Mouse (Mus musculus): ENCODE results near the gene Nprl2.

Nprl2 gene

DNA sequence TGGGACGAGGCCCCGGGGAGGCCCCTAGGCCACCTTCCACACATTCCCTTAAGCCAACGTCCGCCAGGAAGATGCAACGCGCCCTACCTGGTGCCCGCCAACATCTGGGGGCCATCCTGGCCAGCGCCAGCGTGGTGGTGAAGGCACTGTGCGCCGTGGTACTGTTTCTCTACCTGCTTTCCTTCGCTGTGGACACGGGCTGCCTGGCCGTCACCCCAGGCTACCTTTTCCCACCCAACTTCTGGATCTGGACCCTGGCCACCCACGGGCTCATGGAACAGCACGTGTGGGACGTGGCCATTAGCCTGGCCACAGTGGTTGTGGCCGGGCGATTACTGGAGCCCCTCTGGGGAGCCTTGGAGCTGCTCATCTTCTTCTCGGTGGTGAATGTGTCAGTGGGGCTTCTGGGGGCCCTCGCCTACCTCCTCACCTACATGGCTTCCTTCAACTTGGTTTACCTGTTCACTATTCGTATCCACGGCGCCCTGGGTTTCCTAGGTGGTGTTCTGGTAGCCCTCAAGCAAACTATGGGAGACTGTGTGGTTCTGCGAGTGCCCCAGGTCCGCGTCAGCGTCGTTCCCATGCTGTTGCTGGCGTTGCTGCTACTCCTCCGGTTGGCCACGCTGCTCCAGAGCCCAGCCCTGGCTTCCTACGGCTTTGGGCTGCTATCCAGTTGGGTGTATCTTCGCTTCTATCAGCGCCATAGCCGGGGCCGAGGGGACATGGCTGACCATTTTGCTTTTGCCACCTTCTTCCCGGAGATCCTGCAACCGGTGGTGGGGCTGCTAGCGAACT is 7.4 kb upstream of the Nprl2 start:
- DNase-seq: no peak

DNA sequence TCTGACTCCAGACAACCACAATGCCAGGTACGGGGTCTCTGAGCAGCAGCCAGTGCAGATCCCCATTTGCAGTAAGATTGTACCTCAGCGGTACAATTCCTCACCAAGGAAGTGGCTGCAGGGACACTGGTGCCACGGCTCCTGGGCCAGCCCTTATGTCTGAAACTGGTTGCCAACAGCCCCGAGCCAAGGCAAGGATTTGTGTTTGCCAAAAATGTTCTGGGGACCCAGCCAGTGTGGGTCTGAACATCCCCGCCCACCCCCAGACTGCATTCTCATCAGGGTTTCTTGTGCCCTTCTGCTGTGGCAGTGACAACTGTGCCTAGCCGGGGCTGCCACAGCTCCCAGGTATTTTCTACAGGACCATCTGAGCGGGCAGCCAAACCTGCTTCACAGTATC is 3.8 kb upstream of the Nprl2 start:
- DNase-seq: no peak

DNA sequence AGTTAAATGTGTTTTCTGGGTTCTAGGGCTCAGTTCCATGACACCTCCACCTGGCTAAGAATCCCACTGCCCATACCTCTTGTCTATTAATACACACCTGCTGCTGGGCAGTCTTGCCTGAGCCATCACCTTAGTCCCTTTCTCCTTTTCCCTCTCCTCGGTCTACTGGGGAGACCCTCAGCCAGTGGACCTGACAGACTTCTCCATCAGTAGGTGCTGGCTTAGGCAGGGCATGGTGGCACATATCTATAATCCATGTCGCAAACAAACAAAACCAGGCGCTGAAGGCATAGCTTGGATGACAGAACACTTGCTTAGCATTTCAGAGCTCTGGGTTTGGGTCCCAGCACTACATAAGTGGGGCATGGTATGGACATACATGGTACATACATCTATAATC is 3.3 kb upstream of the Nprl2 start:
- no peak for DNase-seq

DNA sequence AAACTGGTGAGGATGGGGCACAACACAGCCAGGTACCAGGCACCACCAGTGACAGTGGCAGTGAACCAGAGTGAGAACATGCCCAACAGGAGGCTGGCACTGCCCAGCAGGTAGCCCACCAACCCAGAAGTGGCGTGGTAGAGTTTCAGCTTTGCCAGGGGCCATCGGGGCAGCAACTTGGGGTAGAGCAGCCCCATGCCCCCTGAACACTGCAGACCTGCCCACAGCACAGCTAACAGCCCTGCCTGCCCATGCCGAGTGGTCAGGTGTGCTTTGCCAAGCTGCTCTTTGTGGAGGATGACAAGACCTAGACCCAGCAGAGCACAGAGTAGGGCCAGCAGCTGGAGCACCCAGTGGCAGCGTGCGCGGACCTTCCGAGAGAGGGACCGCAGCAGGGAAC is 2.1 kb upstream of the Nprl2 start:
- DNase-seq: peak; percentile 32

DNA sequence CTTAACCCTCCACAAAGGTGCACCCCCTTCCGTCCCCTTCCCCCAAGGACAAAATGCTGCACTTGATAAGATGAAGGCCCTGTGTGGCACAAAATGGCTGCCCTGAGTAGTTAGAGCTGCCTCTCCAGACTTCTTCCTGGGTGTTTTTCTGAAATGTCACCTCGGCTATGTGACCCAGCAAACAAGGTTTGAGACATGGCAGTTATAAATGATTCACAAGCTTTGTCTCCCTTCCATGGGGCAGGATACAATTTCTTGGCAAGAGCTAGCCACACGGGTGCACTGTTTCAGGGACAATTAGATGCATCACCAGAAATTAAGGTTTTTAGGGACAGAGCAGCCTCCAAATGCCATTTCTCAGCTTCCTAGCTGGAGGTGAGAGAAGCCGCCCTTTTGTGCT is 1.6 kb upstream of the Nprl2 start:
- peak; percentile 18 for DNase-seq

DNA sequence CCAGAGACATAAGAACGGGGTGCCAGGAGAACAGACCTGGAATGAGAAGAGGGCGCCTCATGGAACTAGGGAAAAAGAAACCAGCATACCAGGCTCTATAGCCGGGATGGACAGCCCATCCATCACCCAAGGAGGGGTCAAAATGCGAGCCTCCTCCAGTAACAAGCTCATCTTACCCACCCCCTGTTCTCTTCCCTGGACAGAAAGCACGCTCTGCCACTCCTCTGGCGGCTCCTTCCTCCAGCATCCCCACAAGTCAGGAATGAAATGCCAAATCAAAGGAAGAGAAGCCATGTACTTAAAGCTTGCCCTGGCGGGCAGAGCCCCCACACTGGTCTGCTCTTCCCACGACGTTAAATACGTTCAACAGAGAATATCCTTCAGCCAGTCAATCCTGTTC is 1.0 kb upstream of the Nprl2 start:
- no peak for DNase-seq

DNA sequence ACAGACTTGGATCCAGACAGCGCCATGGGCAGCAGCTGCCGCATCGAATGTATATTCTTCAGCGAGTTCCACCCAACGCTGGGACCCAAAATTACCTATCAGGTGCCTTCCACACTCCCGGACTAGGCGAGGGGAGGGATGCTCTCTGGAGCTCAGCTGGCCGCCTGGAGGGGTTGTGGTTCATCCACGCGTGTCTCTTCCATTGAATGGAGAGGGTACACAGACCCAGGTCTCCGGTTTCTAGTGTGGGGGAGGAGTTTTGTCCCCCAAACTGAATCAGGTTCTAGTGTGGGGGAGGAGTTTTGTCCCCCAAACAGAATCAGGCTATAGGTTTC is 293 bp downstream of the Nprl2 start:
- DNase-seq: no peak

DNA sequence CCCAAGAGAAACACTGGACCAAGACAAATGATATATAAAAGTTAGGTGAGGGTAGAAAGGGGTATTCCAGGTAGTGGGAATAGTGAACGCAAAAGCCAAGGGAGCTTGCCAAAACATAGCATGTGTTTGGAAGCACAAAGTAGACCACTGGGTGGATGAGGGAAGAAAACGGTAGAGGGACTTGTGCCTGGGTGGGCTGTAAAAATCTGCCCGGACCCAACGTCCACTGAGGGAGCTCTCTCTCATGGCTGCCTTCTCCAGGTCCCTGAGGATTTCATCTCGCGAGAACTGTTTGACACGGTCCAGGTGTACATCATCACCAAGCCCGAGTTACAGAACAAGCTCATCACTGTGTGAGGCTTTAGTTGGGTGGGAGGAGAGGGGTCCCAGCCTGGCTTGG is 695 bp downstream of the Nprl2 start:
- peak; percentile 27 for DNase-seq

DNA sequence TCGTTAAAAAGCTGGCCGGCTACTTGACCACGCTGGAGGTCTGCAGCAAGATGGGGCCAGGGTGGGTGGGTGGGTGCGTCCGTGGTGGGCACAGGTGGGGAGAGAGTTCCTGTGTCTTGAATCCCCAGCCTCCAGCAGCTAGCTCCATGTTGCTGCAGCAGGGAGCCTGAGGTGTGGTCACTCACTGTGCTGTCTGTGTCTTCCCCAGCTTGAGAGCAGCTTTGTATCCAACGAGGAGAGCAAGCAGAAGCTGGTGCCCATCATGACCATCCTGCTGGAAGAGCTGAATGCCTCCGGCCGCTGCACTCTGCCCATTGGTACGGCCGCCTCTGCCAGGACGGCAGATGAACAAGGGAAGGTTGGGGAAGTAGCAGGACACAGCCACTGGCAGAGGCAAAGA is 1.3 kb downstream of the Nprl2 start:
- DNase-seq: peak; percentile 23

DNA sequence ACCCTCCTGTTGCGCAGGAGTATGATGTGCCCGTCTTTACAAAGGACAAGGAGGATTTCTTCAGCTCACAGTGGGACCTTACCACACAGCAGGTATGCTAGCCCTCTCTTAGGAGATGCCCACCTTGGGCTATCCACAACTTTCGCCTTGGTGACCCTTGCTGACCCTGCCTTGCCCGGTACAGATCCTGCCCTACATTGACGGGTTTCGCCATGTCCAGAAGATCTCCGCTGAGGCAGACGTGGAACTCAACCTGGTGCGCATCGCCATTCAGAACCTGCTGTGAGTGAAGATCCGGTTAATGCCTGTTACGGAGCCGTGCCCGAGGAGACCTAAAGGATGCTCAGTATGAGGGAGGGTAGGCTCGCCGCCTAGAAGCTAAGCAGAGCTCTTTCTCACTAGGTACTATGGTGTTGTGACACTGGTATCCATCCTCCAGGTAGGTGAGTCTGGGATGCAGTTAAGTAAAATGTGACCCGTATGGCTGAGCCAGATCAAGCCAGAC is 2.2 kb downstream of the Nprl2 start:
- DNase-seq: peak; percentile 31

DNA sequence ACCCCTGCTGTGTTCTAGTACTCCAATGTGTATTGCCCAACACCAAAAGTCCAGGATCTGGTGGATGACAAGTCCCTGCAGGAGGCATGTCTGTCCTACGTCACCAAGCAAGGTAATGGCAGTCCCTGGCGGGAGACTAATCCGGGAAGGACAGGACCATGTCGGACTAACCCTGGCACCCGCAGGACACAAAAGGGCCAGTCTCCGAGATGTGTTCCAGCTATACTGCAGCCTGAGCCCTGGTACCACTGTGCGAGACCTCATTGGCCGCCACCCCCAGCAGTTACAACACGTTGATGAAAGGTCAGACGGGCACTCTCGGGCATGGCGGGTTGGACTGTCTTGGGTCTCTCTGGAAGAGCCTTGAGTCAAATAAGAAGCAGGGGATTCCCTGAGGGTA is 2.7 kb downstream of the Nprl2 start:
- no peak for DNase-seq

DNA sequence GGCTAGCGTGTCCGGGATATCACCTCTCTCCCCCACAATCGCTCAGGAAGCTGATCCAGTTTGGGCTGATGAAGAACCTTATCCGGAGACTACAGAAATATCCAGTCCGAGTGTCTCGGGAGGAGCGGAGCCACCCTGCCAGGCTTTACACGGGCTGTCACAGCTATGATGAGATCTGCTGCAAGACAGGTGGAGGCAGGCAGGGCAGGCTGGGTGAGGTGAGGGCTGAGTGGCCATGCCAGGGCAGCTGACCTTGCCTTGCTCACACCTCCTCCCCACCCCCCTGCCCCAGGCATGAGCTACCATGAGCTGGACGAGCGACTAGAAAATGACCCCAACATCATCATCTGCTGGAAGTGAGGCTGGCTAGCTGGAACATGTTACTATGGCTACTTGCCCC is 3.2 kb downstream of the Nprl2 start:
- no peak for DNase-seq

DNA sequence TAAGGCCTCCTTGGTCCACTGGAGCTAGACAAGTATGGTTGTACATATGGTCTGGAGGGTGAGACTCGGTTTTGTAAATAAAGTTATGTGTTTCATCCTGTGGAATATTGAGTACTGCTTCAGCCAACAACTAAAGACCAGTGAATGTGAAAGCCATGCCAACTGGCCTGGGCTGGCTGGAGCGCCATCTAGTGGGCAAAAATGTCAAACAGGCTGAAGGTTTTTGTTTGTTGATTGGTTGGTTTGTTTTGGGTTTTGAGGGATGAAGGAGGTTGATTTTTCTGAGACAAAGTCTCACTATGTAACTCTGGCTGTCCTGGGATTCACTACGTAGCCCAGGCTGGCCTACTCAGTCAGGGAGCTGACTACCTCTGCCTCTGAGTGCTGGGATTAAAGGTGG is 3.6 kb downstream of the Nprl2 start:
- peak; percentile 79 for DNase-seq

DNA sequence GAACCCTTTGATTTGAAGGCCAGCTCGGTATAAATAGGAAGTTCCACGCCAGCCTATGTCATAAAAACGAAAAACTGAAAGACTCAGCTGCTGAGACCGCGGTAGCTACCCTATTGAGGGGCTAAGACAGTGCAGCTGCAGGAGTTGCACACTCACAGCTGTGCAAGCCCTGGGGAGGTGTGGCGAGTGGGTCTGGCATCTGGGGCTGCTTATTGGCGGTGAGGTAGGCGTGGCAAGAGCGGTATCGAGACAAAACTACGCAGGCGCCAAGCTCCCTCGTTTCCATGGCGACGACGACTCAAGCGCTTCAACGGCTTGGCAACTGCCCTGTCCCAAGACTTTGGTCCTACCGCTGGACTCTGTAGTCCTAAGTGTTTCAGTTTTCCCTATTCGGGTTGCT is 5.0 kb downstream of the Nprl2 start, which contains the start of gene Zmynd10:
Zmynd10 (plus strand) TSS at position 273 of the 400 bp plus-strand sequence.
- no peak for DNase-seq

DNA sequence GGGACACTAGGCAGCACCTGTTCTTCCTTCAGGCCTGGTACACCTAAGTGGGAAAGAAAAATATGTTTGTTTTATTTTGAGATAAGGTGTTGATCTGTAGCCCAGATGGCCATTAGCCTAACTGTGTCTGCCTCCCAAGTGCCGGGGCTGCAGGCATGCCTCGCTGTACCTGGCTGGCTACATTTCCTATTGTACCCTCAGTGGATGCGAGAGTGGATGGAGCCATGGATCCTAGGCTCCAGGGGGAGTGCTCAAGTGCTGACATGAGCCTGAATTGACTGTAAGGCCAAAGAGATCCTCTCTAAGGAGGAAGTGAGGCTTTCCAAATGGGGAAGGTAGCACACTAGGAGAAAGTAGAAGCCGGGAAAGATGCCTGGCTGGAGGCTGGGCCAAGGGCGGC is 5.9 kb downstream of the Nprl2 start:
- no peak for DNase-seq

DNA sequence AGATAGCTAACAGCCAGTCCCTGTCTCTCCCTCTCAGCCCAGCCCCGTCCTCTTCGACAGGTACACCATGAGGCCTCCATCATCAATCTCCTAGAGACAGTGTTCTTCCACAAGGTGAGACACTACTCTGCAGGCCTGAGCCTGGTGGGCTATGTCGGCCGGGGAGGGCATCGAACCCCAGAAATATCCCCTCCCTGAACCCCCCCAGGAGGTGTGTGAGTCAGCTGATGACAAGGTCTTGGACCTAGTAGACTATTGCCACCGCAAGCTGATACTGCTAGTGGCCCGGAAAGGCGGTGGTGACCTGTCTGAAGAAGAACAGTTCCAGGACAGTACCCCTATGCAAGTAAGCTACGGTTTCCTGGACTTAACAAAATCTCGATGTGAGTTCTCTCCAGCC is 6.8 kb downstream of the Nprl2 start:
- DNase-seq: no peak

DNA sequence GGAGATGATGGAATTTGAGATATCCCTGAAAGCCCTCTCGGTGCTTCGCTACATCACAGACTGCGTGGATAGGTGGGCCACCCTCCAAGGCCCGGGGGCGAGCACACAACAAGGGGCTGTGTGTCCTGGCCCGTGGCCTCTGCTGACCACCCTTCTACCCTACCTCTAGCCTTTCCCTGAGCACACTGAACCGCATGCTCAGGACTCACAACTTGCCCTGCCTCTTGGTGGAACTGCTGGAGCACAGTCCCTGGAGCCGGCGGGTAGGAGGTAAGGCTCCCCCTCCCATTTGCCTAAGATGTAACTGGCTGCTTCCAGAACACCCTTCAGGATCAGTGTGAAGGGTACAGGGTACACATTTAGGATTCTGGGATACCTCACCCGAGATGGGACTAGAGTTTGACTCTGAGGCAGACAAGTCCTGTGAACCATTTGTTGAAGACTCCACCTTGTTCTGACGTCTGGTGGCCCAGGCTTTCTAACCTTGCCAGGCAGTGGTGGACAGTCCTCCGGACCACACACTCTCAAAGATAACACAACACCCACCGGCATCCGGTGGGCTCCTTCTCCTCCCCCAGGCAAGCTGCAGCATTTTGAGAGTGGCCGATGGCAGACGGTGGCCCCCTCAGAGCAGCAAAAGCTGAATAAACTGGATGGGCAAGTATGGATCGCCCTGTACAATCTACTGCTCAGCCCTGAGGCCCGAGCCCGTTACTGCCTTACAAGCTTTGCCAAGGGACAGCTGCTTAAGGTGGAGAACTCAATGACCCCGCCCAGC is 7.5 kb downstream of the Nprl2 start:
- no peak for DNase-seq

DNA sequence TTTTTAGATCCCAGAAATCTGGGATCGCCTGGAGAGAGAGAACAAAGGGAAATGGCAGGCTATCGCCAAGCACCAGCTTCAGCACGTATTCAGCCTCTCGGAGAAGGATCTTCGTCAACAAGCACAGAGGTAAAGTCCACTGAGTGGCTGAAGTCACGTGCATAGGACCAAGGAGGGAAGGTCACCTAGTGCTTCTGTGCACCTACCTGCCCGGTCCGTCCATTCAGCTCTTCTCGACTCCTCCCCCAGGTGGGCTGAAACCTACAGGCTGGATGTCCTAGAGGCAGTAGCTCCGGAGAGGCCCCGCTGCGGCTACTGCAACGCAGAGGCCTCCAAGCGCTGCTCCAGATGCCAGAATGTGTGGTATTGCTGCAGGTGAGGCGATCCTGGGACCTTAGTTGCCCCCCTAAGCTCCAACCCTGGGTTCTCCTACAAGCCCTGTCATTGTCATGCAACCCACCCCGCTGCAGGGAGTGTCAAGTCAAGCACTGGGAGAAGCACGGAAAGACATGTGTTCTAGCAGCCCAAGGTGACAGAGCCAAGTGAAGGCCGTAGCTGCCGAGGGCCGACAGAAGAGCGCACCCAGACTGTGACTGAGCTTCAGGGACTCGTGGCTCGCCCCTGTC is 8.6 kb downstream of the Nprl2 start:
- no peak for DNase-seq

DNA sequence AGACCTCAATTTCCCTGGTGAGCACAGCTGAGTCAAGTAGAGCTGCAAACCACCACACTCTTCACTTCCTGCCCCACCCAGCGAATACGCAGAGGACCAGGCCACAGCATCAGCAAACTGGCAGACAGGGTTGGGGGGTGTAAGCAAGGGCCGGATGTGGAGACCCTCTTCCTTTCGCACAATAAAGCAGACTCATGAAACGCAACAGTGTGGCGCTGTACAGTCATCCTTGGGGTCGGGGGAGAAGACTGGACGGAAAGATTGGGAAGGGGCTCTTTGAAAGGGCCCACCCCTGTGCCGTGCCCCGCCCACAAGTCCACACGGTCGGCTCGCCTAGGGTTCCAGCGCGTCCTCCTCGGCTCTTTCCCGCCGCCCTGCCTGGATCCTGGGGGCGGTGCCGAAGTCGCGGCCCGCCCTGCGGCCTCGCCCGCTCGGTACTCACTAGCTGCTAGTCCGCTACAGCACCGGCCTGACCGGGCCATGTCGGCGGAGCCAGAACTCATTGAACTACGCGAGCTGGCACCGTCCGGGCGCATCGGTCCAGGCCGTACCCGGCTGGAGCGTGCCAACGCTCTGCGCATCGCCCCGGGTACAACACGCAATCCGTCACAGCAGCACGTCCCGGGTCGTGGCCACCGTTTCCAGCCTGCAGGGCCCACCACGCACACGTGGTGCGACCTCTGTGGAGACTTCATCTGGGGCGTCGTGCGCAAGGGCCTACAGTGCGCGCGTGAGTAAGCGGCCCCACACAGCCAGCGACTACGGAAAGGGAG is 9.3 kb downstream of the Nprl2 start, which contains the start of gene Rassf1:
Rassf1 (plus strand) TSS at position 439 of the 773 bp plus-strand sequence.
- no peak for DNase-seq

DNA sequence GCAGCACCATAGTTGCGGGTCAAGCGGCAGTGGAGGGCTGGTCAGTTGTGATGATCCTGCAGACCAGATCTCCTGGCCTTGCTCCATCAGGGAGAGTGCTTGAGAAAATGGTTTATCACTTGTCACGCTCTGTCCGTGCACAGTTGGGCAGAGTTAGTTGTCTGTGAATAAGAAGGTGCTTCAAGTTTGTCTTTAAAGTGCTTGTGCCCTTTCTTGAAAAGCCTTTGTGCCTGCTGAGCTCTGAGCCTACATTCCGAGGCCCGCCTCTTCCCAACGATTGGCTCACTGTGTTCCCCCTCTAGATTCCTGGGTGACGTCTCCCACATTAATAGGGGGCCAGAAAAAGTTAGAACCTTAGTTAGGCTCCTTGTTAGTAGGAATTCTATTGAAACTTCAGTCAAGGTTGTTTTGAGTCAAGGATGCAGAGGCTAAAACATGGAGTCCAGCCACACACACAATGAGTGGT is 9.9 kb downstream of the Nprl2 start:
- no peak for DNase-seq

DNA sequence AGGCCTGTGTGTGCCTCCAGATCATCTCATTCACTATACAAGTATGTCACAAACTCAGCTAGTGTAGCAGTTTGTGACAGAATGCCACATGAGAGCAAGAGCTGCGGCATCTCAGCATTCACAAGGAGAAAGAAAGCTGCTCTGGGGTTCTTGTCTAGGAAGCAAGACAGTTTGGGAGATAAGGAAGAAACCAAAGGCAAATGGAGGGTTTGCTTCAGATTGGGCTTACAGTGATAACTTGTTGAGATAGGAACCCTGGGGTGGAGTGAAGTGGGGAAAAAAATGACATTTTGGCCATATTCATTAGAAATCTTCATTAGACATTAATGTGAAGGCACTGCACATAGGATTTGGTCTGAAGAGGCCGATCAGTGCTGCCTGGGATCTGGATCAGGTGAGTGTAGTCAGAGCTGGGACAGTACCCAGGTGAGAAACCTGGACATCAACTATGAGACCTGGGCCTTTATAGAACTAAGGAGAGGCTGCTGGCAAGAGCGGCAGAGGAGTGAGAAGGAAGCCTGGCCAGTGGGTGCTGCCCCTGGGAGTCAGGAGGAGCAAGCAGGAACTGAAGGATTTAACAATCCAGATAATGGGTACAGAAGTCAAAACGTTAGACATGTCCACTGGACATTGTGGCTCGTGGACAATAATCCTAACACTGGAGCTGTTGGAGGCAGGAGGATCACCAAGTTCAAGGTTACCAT is 10.8 kb downstream of the Nprl2 start:
- no peak for DNase-seq

Data from cerebellum, adult 8-10 months (tissue).